Mouse (Mus musculus): ENCODE data around the gene Kat5.

- TF ChIP-seq CTCF (IDR thresholded peaks at IDR 0.05; ENCODE audit: borderline replicate concordance, extremely low read depth, insufficient read depth, insufficient read length) = no peak
- TF ChIP-seq POLR2A (IDR thresholded peaks at IDR 0.05; ENCODE audit: borderline replicate concordance, extremely low read depth, insufficient read depth, insufficient read length, poor library complexity, severe bottlenecking) = no peak
Measured at GRCm38 (mm10) chr19:5553802-5554201, 56.2 kb downstream of the Kat5 start.

All from brain, embryonic 14.5 days (tissue).